Mouse (Mus musculus) stomach, postnatal 0 days (tissue): ENCODE measurements around the gene Med6. TPM values are rescaled to one million over a fixed set of nuclear protein-coding genes. Genes with fewer than 3 reads are reported as not detected.

ENCODE experiments used
- ATAC-seq: fragments of 200-750 bp; cut with Nextera tagmentation; 2 replicates; pipeline ENCODE4 v1.8.0; 2017; ENCODE audit not compliant: low FRiP score, low TSS enrichment
- DNase-seq: peaks from one replicate; pipeline ENCODE4 v3.0.0-alpha.2; 2016; ENCODE audit warnings: low spot score
- H3K27ac ChIP-seq: fragments of 300-500 bp; sonication (generic); replicated peaks from 2 replicates; pipeline ENCODE4 v1.5.1; 2014; ENCODE audit warnings: mild to moderate bottlenecking, control low read depth
- H3K27me3 ChIP-seq: fragments of 300-500 bp; sonication (generic); 2 replicates; pipeline ENCODE4 v1.6.1; 2014; ENCODE audit warnings: low read length; ENCODE audit not compliant: control insufficient read depth, insufficient read depth
- H3K36me3 ChIP-seq: fragments of 300-500 bp; sonication (generic); 2 replicates; pipeline ENCODE4 v1.6.1; 2014; ENCODE audit warnings: low read length, mixed read lengths; ENCODE audit not compliant: control insufficient read depth, insufficient read depth
- H3K4me1 ChIP-seq: fragments of 300-500 bp; sonication (generic); replicated peaks from 2 replicates; pipeline ENCODE4 v1.6.1; 2014; ENCODE audit warnings: antibody characterized with exemption; ENCODE audit not compliant: control insufficient read depth, insufficient read depth
- H3K4me2 ChIP-seq: fragments of 300-500 bp; sonication (generic); replicated peaks from 2 replicates; pipeline ENCODE4 v1.6.1; 2014; ENCODE audit warnings: low read depth, mild to moderate bottlenecking, control low read depth, moderate library complexity
- H3K4me3 ChIP-seq: fragments of 300-500 bp; sonication (generic); 2 replicates; pipeline ENCODE4 v1.5.1; 2014; ENCODE audit warnings: low read depth, low read length, control low read depth
- H3K9ac ChIP-seq: fragments of 300-500 bp; sonication (generic); 2 replicates; pipeline ENCODE4 v1.6.1; 2014; ENCODE audit warnings: mild to moderate bottlenecking, low read length, control low read depth, mixed read lengths
- H3K9me3 ChIP-seq: fragments of 300-500 bp; sonication (generic); 2 replicates; pipeline ENCODE4 v1.6.1; 2016; ENCODE audit warnings: low read length; ENCODE audit not compliant: control insufficient read depth
- CTCF ChIP-seq: IDR thresholded peaks from 2 replicates; pipeline ENCODE4 v1.5.1; 2016; ENCODE audit warnings: antibody characterized with exemption, low read depth, mild to moderate bottlenecking, moderate library complexity
- EP300 ChIP-seq: optimal IDR thresholded peaks from 2 replicates; pipeline ENCODE3; 2016; ENCODE audit warnings: antibody characterized with exemption
- WGBS: fragments of 180-500 bp; shearing (Covaris S2); extraction: QIAGEN DNeasy Blood & Tissue Kit; methylation state at CpG from one replicate; pipeline ENCODE4 v1.1.7; 2014; 5-methylcytosine and 5-hydroxymethylcytosine counted together
- polyA plus RNA-seq: library from polyadenylated mRNA; unstranded; fragments of >200 nt; fragmentation: Nextera tagmentation; extraction: Ambion mirVana; gene quantifications from 2 replicates; pipeline ENCODE4 v1.2.1, GENCODE M21; 2015

The Med6 gene
- polyA plus RNA-seq, result 37.4 and 37.6 TPM in 2 replicates

DNA sequence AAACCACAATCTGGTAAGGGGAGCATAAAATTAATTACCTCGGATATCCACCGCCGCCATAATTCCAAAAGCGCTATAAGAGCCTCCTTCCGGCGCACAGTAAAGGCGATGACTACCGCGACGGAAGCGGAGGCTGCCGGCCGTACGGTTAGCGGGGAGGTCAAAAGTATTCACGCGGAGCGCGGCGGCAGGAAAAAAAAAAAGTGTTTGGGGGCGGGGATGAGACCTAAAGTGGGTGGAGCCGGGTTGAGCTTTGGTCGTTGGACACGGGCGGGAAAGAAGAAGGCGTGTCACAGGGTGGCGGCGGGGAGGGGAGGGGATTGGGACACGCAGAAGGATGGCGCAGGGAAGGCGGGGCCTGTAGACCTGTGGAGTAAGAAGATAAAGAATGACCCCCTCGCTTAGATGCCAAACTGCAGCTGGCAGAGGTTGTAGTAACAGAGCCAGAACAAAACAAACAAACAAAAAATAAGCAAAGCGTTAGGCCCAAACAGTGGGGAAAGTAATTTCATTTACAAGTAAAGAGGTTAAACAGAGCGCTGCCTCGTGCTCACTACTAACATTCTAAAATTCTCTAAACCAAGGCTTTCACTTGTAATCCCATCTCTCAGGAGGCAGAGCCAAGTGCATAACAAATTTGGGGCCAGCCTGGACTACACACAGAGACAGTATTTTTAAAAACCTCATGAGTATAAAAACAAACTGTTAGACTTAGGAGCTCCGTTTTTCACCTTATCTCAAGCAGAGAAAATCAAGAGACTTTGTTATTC is at the start of gene Med6:
Med6 (minus strand) TSS at position 107 of the 770 bp plus-strand sequence.
- peak; percentile 97 for DNase-seq
- Histone ChIP-seq H3K4me2 (peak within 1 kb of the TSS; percentile 58), H3K27ac (peak within 1 kb of the TSS; percentile 56; the same call in 1 of the 2 replicates), H3K27me3 (no peaks in the 10 kb centered on the region), H3K9me3 (no peaks in the 10 kb centered on the region), H3K4me3 (peak within 1 kb of the TSS; percentile 82), H3K9ac (peak within 1 kb of the TSS; percentile 81), H3K4me1 (peaks cover 4% of the 10 kb centered on the region; the same call in 1 of the 2 replicates), H3K36me3 (no peaks in the 10 kb centered on the region)
- 2% methylated on average over 36 of the region's 36 CpGs for WGBS
- peak; percentile 99 for ATAC-seq
- TF ChIP-seq CTCF (peak; percentile 10; the same call in 1 of the 2 replicates), EP300 (peak; percentile 55)

GRCm38 (mm10) chr12:81642361-81643082 is 47.7 kb upstream of the Med6 start:
- Histone ChIP-seq H3K36me3 (no peaks in the 10 kb centered on the region), H3K9ac (no peak overlapping the region), H3K4me1 (no peaks in the 10 kb centered on the region), H3K9me3 (no peaks in the 10 kb centered on the region), H3K27me3 (no peaks in the 10 kb centered on the region), H3K4me2 (no peak overlapping the region), H3K4me3 (no peak overlapping the region), H3K27ac (no peak overlapping the region)
- ATAC-seq, result no peak
- DNase-seq, result no peak
- 65% methylated on average over 11 of the region's 11 CpGs for WGBS
- no peak for TF ChIP-seq CTCF
- no peak for TF ChIP-seq EP300

- Histone ChIP-seq H3K36me3 (no peaks in the 10 kb centered on the region), H3K4me1 (no peaks in the 10 kb centered on the region), H3K27ac (no peak overlapping the region), H3K4me3 (no peak overlapping the region), H3K9me3 (no peaks in the 10 kb centered on the region), H3K27me3 (no peaks in the 10 kb centered on the region), H3K9ac (no peak overlapping the region), H3K4me2 (no peak overlapping the region)
- ATAC-seq, result no peak
- DNase-seq, result no peak
- TF ChIP-seq EP300 (no peak), CTCF (no peak)
- 58% methylated on average over 5 of the region's 5 CpGs for WGBS
Measured at GRCm38 (mm10) chr12:81640656-81641055, 45.8 kb upstream of the Med6 start.

GRCm38 (mm10) chr12:81633246-81633645 is 38.4 kb upstream of the Med6 start:
- Histone ChIP-seq H3K9me3 (no peaks in the 10 kb centered on the region), H3K9ac (no peak overlapping the region), H3K36me3 (no peaks in the 10 kb centered on the region), H3K4me2 (no peak overlapping the region), H3K4me1 (0 out of 2 replicates have a peak, but pooled peaks cover 2% of the 10 kb centered on the region), H3K27ac (no peak overlapping the region), H3K27me3 (no peaks in the 10 kb centered on the region), H3K4me3 (no peak overlapping the region)
- TF ChIP-seq CTCF, result no peak
- TF ChIP-seq EP300, result no peak
- DNase-seq (no peak), ATAC-seq (no peak)
- WGBS, result 86% methylated on average over 2 of the region's 2 CpGs

DNA sequence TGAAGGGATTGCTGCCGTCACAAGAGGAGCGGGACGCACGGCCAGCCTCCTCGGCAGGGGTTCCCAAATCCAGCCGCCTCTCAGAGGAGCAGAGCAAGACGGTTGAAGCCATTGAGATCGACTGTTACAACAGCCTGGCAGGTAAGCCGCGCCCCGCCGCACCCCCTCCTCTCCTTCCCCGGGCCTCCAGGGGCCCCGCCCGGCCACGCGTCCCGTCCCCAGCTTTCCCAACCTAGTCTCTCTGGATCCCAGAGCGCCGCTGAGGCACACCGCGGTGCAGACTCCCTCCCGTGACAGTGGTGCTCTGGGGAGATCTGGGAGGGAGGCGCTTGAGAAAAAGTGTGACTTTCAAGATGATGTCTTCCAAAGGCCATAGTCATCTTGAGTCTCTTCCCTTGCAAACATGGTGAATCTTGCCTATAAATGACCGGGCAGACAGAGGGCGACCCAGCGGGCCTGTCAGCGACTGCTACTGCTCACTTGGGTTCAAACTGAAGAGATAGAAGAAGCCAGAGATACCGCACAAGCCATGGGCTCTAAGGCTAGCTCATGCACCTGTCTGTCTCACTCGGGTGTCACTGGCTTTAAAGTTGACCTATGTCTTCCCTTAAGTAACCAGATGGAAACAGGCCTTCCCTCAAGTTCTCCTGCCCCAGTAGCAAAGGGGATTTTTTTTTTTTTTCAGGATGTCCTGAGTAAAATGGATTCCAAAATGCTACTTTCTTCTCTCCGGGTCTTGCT is 37.0 kb upstream of the Med6 start:
- peak overlapping the region; percentile 63 for H3K27ac ChIP-seq
- H3K27me3 ChIP-seq, result no peaks in the 10 kb centered on the region
- 2% methylated on average over 30 of the region's 31 CpGs for WGBS
- ATAC-seq (0 out of 2 replicates have a peak, but pooled peaks have one; percentile 8), DNase-seq (peak; percentile 55)
- no peak for TF ChIP-seq CTCF
- no peak for TF ChIP-seq EP300
- peak overlapping the region; percentile 61 for H3K4me3 ChIP-seq
- H3K9me3 ChIP-seq, result no peaks in the 10 kb centered on the region
- no peaks in the 10 kb centered on the region for H3K36me3 ChIP-seq
- H3K4me2 ChIP-seq, result peak overlapping the region; percentile 89
- H3K9ac ChIP-seq, result peak overlapping the region; percentile 63
- 0 out of 2 replicates have a peak, but pooled peaks cover 2% of the 10 kb centered on the region for H3K4me1 ChIP-seq
